In genomic region chr4:118134485-118135365, GRCm38 (mm10) we compare ENCODE assay signal across 1 mouse cellular context.
TF ChIP-seq lines count a peak whose summit lies in the region.

St3gal3 (minus strand) TSS chr4:118134914.

TF ChIP-seq in CH12.LX, 34 proteins besides CTCF, POLR2A, EP300 and RAD21 (continued from another document):
- TF ChIP-seq SMC3 (IDR thresholded peaks at IDR 0.05; ENCODE audit: low read depth, low read length) (peak; percentile 5; the same call in 1 of the 2 replicates), CHD1 (IDR thresholded peaks at IDR 0.05; ENCODE audit: low read depth, low read length) (0 out of 2 replicates have a peak, but pooled peaks have one; percentile 56), BHLHE40 (IDR thresholded peaks at IDR 0.05; ENCODE audit: low read depth, low read length) (peak; percentile 58; the same call in 1 of the 2 replicates), SIN3A (IDR thresholded peaks at IDR 0.05; ENCODE audit: low read length) (peak; percentile 70; the same call in 1 of the 2 replicates), UBTF (IDR thresholded peaks at IDR 0.05; ENCODE audit: low read depth, low read length) (no peak; the same call in 1 of the 2 replicates), ZC3H11A (IDR thresholded peaks at IDR 0.05; ENCODE audit: low read depth, low read length) (no peak), ZMIZ1 (IDR thresholded peaks at IDR 0.05; ENCODE audit: low read depth, low read length) (peak; percentile 84), TBP (conservative IDR thresholded peaks at IDR 0.05; ENCODE audit: low read depth, low read length) (0 out of 2 replicates have a peak, but pooled peaks have one; percentile 35), GABPA (IDR thresholded peaks at IDR 0.05; ENCODE audit: insufficient replicate concordance, low read depth, low read length) (no peak), RCOR1 (conservative IDR thresholded peaks at IDR 0.05; ENCODE audit: low read depth, low read length) (peak; percentile 40; the same call in 1 of the 2 replicates), MXI1 (IDR thresholded peaks at IDR 0.05; ENCODE audit: low read depth, low read length) (peak; percentile 44; the same call in 1 of the 2 replicates), MAX (IDR thresholded peaks at IDR 0.05; ENCODE audit: low read length) (peak; percentile 71), CHD2 (IDR thresholded peaks at IDR 0.05; ENCODE audit: low read length) (peak; percentile 74), ETS1 (conservative IDR thresholded peaks at IDR 0.05; ENCODE audit: low read depth, low read length) (no peak), JUN (IDR thresholded peaks at IDR 0.05; ENCODE audit: insufficient read depth, low read depth, low read length) (no peak), MYC (IDR thresholded peaks at IDR 0.05; ENCODE audit: low read depth, low read length) (0 out of 2 replicates have a peak, but pooled peaks have one; percentile 35), POLR2AphosphoS2 (IDR thresholded peaks at IDR 0.05; ENCODE audit: low read depth, low read length) (peak; percentile 52), ZKSCAN1 (IDR thresholded peaks at IDR 0.05; ENCODE audit: borderline replicate concordance, low read depth, low read length) (no peak), IRF4 (IDR thresholded peaks at IDR 0.05; ENCODE audit: low read depth, low read length) (peak; percentile 46; the same call in 1 of the 2 replicates), MEF2A (IDR thresholded peaks at IDR 0.05; ENCODE audit: borderline replicate concordance, low read depth, low read length) (peak; percentile 37; the same call in 1 of the 2 replicates), ZNF384 (IDR thresholded peaks at IDR 0.05; ENCODE audit: low read depth, low read length) (no peak)
